Mouse (Mus musculus): ENCODE results near the gene Cnot4.

The Cnot4 gene

GRCm38 (mm10) chr6:35033341-35033740 is 100.2 kb downstream of the Cnot4 start:
- no peak for DNase-seq (ENCODE audit: low read depth, low spot score)

GRCm38 (mm10) chr6:35032704-35033103 is 100.8 kb downstream of the Cnot4 start:
- no peak for DNase-seq (ENCODE audit: low read depth, low spot score)

GRCm38 (mm10) chr6:35030811-35031210 is 102.7 kb downstream of the Cnot4 start:
- DNase-seq (ENCODE audit: low read depth, low spot score): no peak

- DNase-seq (ENCODE audit: low read depth, low spot score): no peak
Measured at GRCm38 (mm10) chr6:35030226-35030625, 103.3 kb downstream of the Cnot4 start.

- DNase-seq (ENCODE audit: low read depth, low spot score): no peak
Measured at GRCm38 (mm10) chr6:35028023-35028422, 105.5 kb downstream of the Cnot4 start.

GRCm38 (mm10) chr6:35027257-35027656 is 106.3 kb downstream of the Cnot4 start:
- peak; percentile 66 for DNase-seq (ENCODE audit: low read depth, low spot score)

- no peak for DNase-seq (ENCODE audit: low read depth, low spot score)
Measured at GRCm38 (mm10) chr6:35016624-35017023, 116.9 kb downstream of the Cnot4 start.

- DNase-seq (ENCODE audit: low read depth, low spot score): no peak
Measured at GRCm38 (mm10) chr6:35011953-35012352, 121.6 kb downstream of the Cnot4 start.

GRCm38 (mm10) chr6:35010705-35011104 is 122.8 kb downstream of the Cnot4 start:
- DNase-seq (ENCODE audit: low read depth, low spot score): no peak

- peak; percentile 91 for DNase-seq (ENCODE audit: low read depth, low spot score)
Measured at GRCm38 (mm10) chr6:35002261-35002669, 131.3 kb downstream of the Cnot4 start.

- peak; percentile 82 for DNase-seq (ENCODE audit: low read depth, low spot score)
Measured at GRCm38 (mm10) chr6:34999101-34999500, 134.4 kb downstream of the Cnot4 start.

GRCm38 (mm10) chr6:34996496-34996895 is 137.0 kb downstream of the Cnot4 start:
- DNase-seq (ENCODE audit: low read depth, low spot score): no peak

- DNase-seq (ENCODE audit: low read depth, low spot score): peak; percentile 83
Measured at GRCm38 (mm10) chr6:34995265-34995681, 138.3 kb downstream of the Cnot4 start.

GRCm38 (mm10) chr6:34994692-34995091 is 138.8 kb downstream of the Cnot4 start:
- no peak for DNase-seq (ENCODE audit: low read depth, low spot score)

GRCm38 (mm10) chr6:34989263-34989662 is 144.3 kb downstream of the Cnot4 start:
- no peak for DNase-seq (ENCODE audit: low read depth, low spot score)

- DNase-seq (ENCODE audit: low read depth, low spot score): no peak
Measured at GRCm38 (mm10) chr6:34988081-34988761, 145.3 kb downstream of the Cnot4 start, which contains the start of gene Slc23a4. Gene Slc23a4, minus strand, starts transcription at chr6:34988404.

GRCm38 (mm10) chr6:34987085-34987645 is 146.4 kb downstream of the Cnot4 start:
- no peak for DNase-seq (ENCODE audit: low read depth, low spot score)

- DNase-seq (ENCODE audit: low read depth, low spot score): no peak
Measured at GRCm38 (mm10) chr6:34980661-34981060, 152.9 kb downstream of the Cnot4 start.

GRCm38 (mm10) chr6:34979291-34979690 is 154.2 kb downstream of the Cnot4 start:
- DNase-seq (ENCODE audit: low read depth, low spot score): no peak
